Mouse (Mus musculus) heart, embryonic 12.5 days (tissue): ENCODE results near the gene Gga1. TPM values are rescaled to one million over a fixed set of nuclear protein-coding genes. Genes with fewer than 3 reads are reported as not detected.
A peak's percentile ranks its signal among the peaks of the same experiment; 100 is the strongest.

ENCODE experiments used
- ATAC-seq: fragments of 200-750 bp; cut with Nextera tagmentation; 2 replicates; pipeline ENCODE4 v1.8.0; 2017; ENCODE audit warnings: moderate TSS enrichment, moderate library complexity; ENCODE audit not compliant: insufficient number of reproducible peaks, low FRiP score
- H3K27ac ChIP-seq: fragments of 300-500 bp; sonication (generic); 2 replicates; pipeline ENCODE4 v1.5.1; 2016; ENCODE audit warnings: mild to moderate bottlenecking, moderate library complexity; ENCODE audit not compliant: poor library complexity, severe bottlenecking
- H3K27me3 ChIP-seq: fragments of 300-500 bp; sonication (generic); replicated peaks from 2 replicates; pipeline ENCODE4 v1.6.1; 2016; ENCODE audit warnings: mild to moderate bottlenecking, moderate library complexity
- H3K36me3 ChIP-seq: fragments of 300-500 bp; sonication (generic); 2 replicates; pipeline ENCODE4 v1.6.1; 2016; ENCODE audit warnings: mild to moderate bottlenecking, moderate library complexity
- H3K4me1 ChIP-seq: fragments of 300-500 bp; sonication (generic); replicated peaks from 2 replicates; pipeline ENCODE4 v1.6.1; 2016; ENCODE audit warnings: mild to moderate bottlenecking
- H3K4me2 ChIP-seq: fragments of 300-500 bp; sonication (generic); 2 replicates; pipeline ENCODE4 v1.6.1; 2016; ENCODE audit warnings: mild to moderate bottlenecking, moderate library complexity
- H3K4me3 ChIP-seq: fragments of 300-500 bp; sonication (generic); 2 replicates; pipeline ENCODE4 v1.5.1; 2016; ENCODE audit warnings: mild to moderate bottlenecking
- H3K9ac ChIP-seq: fragments of 300-500 bp; sonication (generic); 2 replicates; pipeline ENCODE4 v1.6.1; 2016; ENCODE audit warnings: mild to moderate bottlenecking, moderate library complexity
- H3K9me3 ChIP-seq: fragments of 300-500 bp; sonication (generic); replicated peaks from 2 replicates; pipeline ENCODE4 v1.6.1; 2016; ENCODE audit warnings: mild to moderate bottlenecking, moderate library complexity
- WGBS: fragments of 180-500 bp; shearing (Covaris S2); methylation state at CpG from one replicate; pipeline ENCODE4 v1.1.7; 2016; 5-methylcytosine and 5-hydroxymethylcytosine counted together
- polyA plus RNA-seq: library from polyadenylated mRNA; unstranded; fragments of >200 nt; fragmentation: Nextera tagmentation; extraction: Ambion mirVana; gene quantifications from 2 replicates; pipeline ENCODE4 v1.2.1, GENCODE M21; 2016

Gga1 gene
- polyA plus RNA-seq, 1 experiment from 2014 or later = 54.0 TPM

GRCm38 (mm10) chr15:78914823-78915659, 38.1 kb downstream of the Gga1 start:
- 50% methylated on average over 8 of the region's 8 CpGs for WGBS
- H3K27ac ChIP-seq = no peak overlapping the region
- no peaks in the 10 kb centered on the region for H3K27me3 ChIP-seq
- no peak for ATAC-seq
- H3K4me2 ChIP-seq = peak overlapping the region; percentile 94
- H3K36me3 ChIP-seq = peaks cover 34% of the 10 kb centered on the region
- H3K4me3 ChIP-seq = peak overlapping the region; percentile 65
- H3K9me3 ChIP-seq = no peaks in the 10 kb centered on the region
- H3K9ac ChIP-seq = peak overlapping the region; percentile 85
- H3K4me1 ChIP-seq = peaks cover 30% of the 10 kb centered on the region

DNA sequence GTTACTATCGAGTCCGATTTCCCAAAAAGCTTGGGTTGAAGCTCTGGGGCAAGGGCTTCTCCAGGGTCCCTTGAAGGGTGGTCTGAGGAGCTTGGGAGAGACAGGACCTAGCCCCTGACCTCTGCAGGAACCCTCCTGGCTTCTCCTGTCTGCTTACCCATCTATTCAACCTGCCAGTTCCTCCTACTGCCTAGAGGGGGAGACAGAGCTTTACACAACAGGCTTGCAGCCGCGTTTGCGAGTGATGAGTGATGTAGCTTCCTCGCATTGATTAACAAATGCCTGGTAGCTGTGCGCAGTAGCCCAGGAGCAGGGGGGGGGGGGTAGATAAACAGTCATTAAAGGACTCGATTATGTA, 38.6 kb downstream of the Gga1 start:
- ATAC-seq = no peak
- H3K4me3 ChIP-seq = peak overlapping the region; percentile 65
- H3K9ac ChIP-seq = no peak overlapping the region
- no peaks in the 10 kb centered on the region for H3K27me3 ChIP-seq
- H3K4me2 ChIP-seq = peak overlapping the region; percentile 94
- no peak overlapping the region for H3K27ac ChIP-seq
- 5% methylated on average over 8 of the region's 8 CpGs for WGBS
- H3K4me1 ChIP-seq = peaks cover 33% of the 10 kb centered on the region
- H3K9me3 ChIP-seq = no peaks in the 10 kb centered on the region
- H3K36me3 ChIP-seq = peaks cover 28% of the 10 kb centered on the region

DNA sequence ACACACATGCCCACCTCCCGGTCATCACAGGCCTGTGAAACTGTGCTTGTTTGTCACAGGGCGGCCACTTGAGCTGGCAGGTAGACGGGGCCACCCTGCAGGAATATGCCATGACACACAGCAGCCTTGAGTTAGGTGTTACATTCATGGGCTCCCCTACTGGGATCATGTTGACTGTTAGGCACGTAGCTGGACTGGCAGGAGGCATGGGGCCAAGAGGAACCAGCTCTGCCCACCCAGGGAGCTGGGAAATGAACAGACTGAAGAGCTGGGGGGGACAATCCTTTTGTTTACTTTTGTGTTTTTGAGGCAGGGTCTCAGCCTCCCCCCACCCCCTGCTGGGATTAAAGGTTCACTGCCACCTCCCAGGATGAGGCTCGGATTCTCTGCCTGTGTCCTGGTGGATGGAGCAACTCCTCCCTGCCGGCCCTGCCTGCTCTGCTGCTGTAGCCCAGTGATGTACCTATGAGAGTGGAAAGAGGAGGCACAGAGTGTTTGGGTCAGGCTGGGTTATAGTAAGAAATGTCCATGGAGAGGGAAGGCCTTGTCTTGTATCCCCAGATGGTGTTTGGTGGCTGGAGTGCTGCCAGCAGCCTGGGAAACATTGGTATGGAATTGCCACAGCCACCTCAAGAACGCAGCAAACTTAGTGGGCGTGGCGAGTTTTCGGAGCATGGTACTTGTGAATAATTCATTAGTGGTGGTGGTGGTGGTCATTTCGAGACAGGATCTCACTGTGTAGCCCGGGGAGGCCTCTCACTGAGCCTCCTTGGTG, 39.2 kb downstream of the Gga1 start:
- Histone ChIP-seq H3K27me3 (no peaks in the 10 kb centered on the region), H3K9me3 (no peaks in the 10 kb centered on the region), H3K27ac (no peak overlapping the region), H3K4me3 (peak overlapping the region; percentile 65), H3K4me2 (peak overlapping the region; percentile 94), H3K36me3 (peaks cover 22% of the 10 kb centered on the region), H3K4me1 (peaks cover 33% of the 10 kb centered on the region), H3K9ac (peak overlapping the region; percentile 53)
- WGBS = 65% methylated on average over 12 of the region's 12 CpGs
- no peak for ATAC-seq

- WGBS = 90% methylated on average over 23 of the region's 23 CpGs
- Histone ChIP-seq H3K27me3 (no peaks in the 10 kb centered on the region), H3K4me3 (no peak overlapping the region), H3K4me1 (peaks cover 33% of the 10 kb centered on the region), H3K9me3 (no peaks in the 10 kb centered on the region), H3K27ac (no peak overlapping the region), H3K36me3 (peaks cover 15% of the 10 kb centered on the region), H3K4me2 (no peak overlapping the region), H3K9ac (0 out of 2 replicates have a peak overlapping the region, but pooled peaks have one; percentile 0)
- no peak for ATAC-seq
These were observed 41.1 kb downstream of the Gga1 start for GRCm38 (mm10) chr15:78918126-78918525.

GRCm38 (mm10) chr15:78919914-78920313, 42.9 kb downstream of the Gga1 start:
- Histone ChIP-seq H3K27ac (no peak overlapping the region), H3K27me3 (no peaks in the 10 kb centered on the region)

GRCm38 (mm10) chr15:78922700-78923099, 45.7 kb downstream of the Gga1 start:
- peaks cover 37% of the 10 kb centered on the region for H3K4me1 ChIP-seq
- no peaks in the 10 kb centered on the region for H3K27me3 ChIP-seq
- H3K27ac ChIP-seq = no peak overlapping the region
- no peak overlapping the region for H3K9ac ChIP-seq
- 72% methylated on average over 7 of the region's 7 CpGs for WGBS
- no peak overlapping the region for H3K4me2 ChIP-seq
- peak; percentile 34; the same call in 1 of the 2 replicates for ATAC-seq
- H3K9me3 ChIP-seq = no peaks in the 10 kb centered on the region
- H3K36me3 ChIP-seq = peaks cover 12% of the 10 kb centered on the region
- no peak overlapping the region for H3K4me3 ChIP-seq

More at GRCm38 (mm10) chr15:78919914-78920313, 42.9 kb downstream of the Gga1 start:
- no peaks in the 10 kb centered on the region for H3K9me3 ChIP-seq
- H3K4me3 ChIP-seq = no peak overlapping the region
- WGBS = 56% methylated on average over 12 of the region's 12 CpGs
- H3K36me3 ChIP-seq = peaks cover 15% of the 10 kb centered on the region
- H3K9ac ChIP-seq = no peak overlapping the region
- no peak for ATAC-seq
- no peak overlapping the region for H3K4me2 ChIP-seq
- H3K4me1 ChIP-seq = peaks cover 29% of the 10 kb centered on the region

- Histone ChIP-seq H3K9me3 (no peaks in the 10 kb centered on the region), H3K4me2 (no peak overlapping the region), H3K4me1 (peaks cover 41% of the 10 kb centered on the region), H3K27me3 (no peaks in the 10 kb centered on the region), H3K9ac (no peak overlapping the region), H3K36me3 (peaks cover 7% of the 10 kb centered on the region), H3K27ac (no peak overlapping the region), H3K4me3 (no peak overlapping the region)
- no peak for ATAC-seq
- 56% methylated on average over 6 of the region's 6 CpGs for WGBS
These were observed 46.6 kb downstream of the Gga1 start for GRCm38 (mm10) chr15:78923585-78923984.

GRCm38 (mm10) chr15:78925129-78925528, 48.1 kb downstream of the Gga1 start:
- ATAC-seq = no peak
- no peaks in the 10 kb centered on the region for H3K9me3 ChIP-seq
- H3K27me3 ChIP-seq = no peaks in the 10 kb centered on the region
- H3K4me3 ChIP-seq = no peak overlapping the region
- H3K9ac ChIP-seq = peak overlapping the region; percentile 61; the same call in 1 of the 2 replicates
- WGBS = 30% methylated on average over 8 of the region's 8 CpGs
- H3K4me1 ChIP-seq = peaks cover 36% of the 10 kb centered on the region
- H3K36me3 ChIP-seq = peaks cover 11% of the 10 kb centered on the region
- no peak overlapping the region for H3K4me2 ChIP-seq
- H3K27ac ChIP-seq = peak overlapping the region; percentile 96

GRCm38 (mm10) chr15:78926021-78926919, 49.3 kb downstream of the Gga1 start, which contains the start of gene Lgals1:
Gene Lgals1 (plus strand): TSS chr15:78926725.
- H3K4me3 ChIP-seq = peak within 1 kb of the TSS; percentile 56
- no peaks in the 10 kb centered on the region for H3K9me3 ChIP-seq
- H3K4me1 ChIP-seq = peaks cover 40% of the 10 kb centered on the region
- 5% methylated on average over 20 of the region's 20 CpGs for WGBS
- H3K9ac ChIP-seq = peak within 1 kb of the TSS; percentile 76
- H3K4me2 ChIP-seq = peak within 1 kb of the TSS; percentile 77
- no peaks in the 10 kb centered on the region for H3K27me3 ChIP-seq
- H3K27ac ChIP-seq = peak within 1 kb of the TSS; percentile 96
- ATAC-seq = peak; percentile 81
- peaks cover 14% of the 10 kb centered on the region for H3K36me3 ChIP-seq

DNA sequence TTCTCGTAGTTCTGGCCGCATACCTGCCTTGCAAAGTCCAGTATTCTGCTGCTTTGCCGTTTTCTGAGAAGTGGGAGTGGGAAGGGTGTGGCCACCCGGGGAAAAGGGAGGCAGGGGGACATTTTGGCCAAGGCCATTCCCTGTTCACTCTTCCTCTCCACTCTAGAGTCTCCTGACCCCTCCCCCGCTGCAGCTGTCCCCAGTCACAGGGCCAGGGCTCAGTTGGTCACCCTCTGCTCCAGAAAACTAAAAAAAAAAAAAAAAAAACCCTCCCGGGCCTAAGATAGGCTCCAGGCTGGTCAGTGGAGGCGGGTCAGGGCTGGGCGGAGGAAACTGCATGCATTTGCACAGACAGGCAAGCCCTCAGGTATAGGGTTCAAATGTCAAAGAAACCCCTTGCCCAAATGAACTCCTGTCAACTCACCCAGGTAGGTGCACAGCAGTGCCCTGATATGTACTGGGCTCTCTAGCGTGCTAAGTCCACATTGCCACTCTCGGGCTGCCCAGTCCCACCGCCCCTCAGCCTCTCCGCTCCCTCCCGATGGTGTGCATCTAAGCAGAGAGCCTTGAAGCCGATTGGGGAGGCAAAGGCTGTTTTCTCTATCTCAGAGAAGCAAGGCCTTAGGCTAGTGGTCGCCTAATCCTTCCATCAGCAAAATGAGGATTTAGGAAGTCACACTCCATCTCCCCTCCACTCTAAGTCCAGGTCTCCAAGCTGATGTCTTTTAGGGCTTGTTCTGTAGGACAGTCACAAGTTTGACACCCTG, 50.2 kb downstream of the Gga1 start:
- peak overlapping the region; percentile 77 for H3K4me2 ChIP-seq
- peak overlapping the region; percentile 56 for H3K4me3 ChIP-seq
- no peaks in the 10 kb centered on the region for H3K27me3 ChIP-seq
- H3K9ac ChIP-seq = peak overlapping the region; percentile 76
- no peak for ATAC-seq
- WGBS = 13% methylated on average over 15 of the region's 15 CpGs
- H3K9me3 ChIP-seq = no peaks in the 10 kb centered on the region
- H3K27ac ChIP-seq = peak overlapping the region; percentile 96
- peaks cover 14% of the 10 kb centered on the region for H3K36me3 ChIP-seq
- peaks cover 42% of the 10 kb centered on the region for H3K4me1 ChIP-seq
